Mouse (Mus musculus): Measurements from ENCODE around the gene Plxna2.

DNA sequence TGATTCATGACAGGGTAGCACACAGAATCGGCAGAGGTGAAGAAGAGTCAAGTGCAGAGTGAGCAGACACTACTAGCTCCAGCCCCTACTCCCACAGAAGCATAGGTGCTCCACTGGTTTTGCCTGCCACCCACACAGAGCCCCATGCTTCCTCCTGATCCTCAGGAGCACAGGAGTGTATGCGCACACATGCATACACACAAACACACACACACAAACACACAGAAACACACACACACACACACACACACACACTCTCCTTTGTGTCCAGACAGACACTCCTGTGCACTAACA lies 234.0 kb downstream of the Plxna2 start:
- TF ChIP-seq POLR2A (IDR thresholded peaks at IDR 0.05; ENCODE audit: low read depth, low read length) (no peak), CTCF (IDR thresholded peaks at IDR 0.05; ENCODE audit: extremely low read depth, insufficient read depth, insufficient read length, insufficient replicate concordance) (no peak)

Measured in spleen, adult 2 months (tissue).